Mouse (Mus musculus) thymus, adult 2 months (tissue): ENCODE results near the gene Nt5c2.

Experiments used
- CTCF ChIP-seq: fragments of 200-500 bp; IDR thresholded peaks from 2 replicates; pipeline ENCODE4 v1.5.1; 2012; ENCODE audit warnings: mild to moderate bottlenecking, control low read depth, low read length, moderate library complexity, borderline replicate concordance; ENCODE audit not compliant: control insufficient read depth, poor library complexity, insufficient read depth; ENCODE audit errors: extremely low read depth
- POLR2A ChIP-seq: fragments of 200-500 bp; IDR thresholded peaks from 2 replicates; pipeline ENCODE4 v1.6.1; 2012; ENCODE audit warnings: mild to moderate bottlenecking, low read length, control low read depth, moderate library complexity; ENCODE audit not compliant: control insufficient read depth, poor library complexity, insufficient read depth; ENCODE audit errors: extremely low read depth

DNA sequence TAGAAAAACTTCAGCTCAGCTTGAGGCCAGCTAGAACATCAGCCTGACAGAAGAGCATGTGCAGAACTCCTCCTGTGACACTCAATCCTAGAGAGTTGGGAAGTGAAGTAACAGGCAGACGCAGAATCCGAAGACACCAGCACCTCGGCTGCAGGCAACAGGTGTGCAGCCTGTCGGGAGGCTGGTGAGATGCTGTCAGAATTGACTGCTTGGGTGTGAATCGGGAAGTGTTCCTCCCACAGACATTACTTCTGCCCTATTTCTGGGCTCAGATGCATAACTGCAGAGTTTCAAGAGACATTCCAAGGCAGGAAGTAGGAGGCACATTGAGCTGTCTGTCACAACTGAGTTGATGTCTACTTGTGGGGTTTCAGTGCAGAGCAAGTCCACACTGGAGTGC, 180.7 kb downstream of the Nt5c2 start:
- TF ChIP-seq POLR2A (no peak), CTCF (no peak)
